Mouse (Mus musculus) midbrain, embryonic 14.5 days (tissue): ENCODE data around the gene Gm20721. TPM values are rescaled to one million over a fixed set of nuclear protein-coding genes. Genes with fewer than 3 reads are reported as not detected.

ENCODE experiments used
- ATAC-seq: fragments of 200-750 bp; cut with Nextera tagmentation; 2 replicates; pipeline ENCODE4 v1.8.0; 2017; ENCODE audit warnings: moderate number of reproducible peaks, moderate library complexity; ENCODE audit not compliant: low FRiP score, low TSS enrichment
- DNase-seq: peaks from one replicate; pipeline ENCODE4 v3.0.0-alpha.2; 2015
- H3K27ac ChIP-seq: fragments of 300-500 bp; sonication (generic); replicated peaks from 2 replicates; pipeline ENCODE4 v1.5.1; 2014; ENCODE audit warnings: mild to moderate bottlenecking, low read depth, low read length, moderate library complexity
- H3K27me3 ChIP-seq: fragments of 300-500 bp; sonication (generic); 2 replicates; pipeline ENCODE4 v1.6.1; 2014; ENCODE audit warnings: low read length, control low read depth, mixed read lengths; ENCODE audit not compliant: control insufficient read depth, insufficient read depth
- H3K36me3 ChIP-seq: fragments of 300-500 bp; sonication (generic); 2 replicates; pipeline ENCODE4 v1.6.1; 2014; ENCODE audit warnings: low read length, control low read depth; ENCODE audit not compliant: control insufficient read depth, insufficient read depth
- H3K4me1 ChIP-seq: fragments of 300-500 bp; sonication (generic); 2 replicates; pipeline ENCODE4 v1.6.1; 2014; ENCODE audit warnings: mild to moderate bottlenecking, antibody characterized with exemption, low read length, control low read depth; ENCODE audit not compliant: control insufficient read depth, insufficient read depth
- H3K4me2 ChIP-seq: fragments of 300-500 bp; sonication (generic); 2 replicates; pipeline ENCODE4 v1.6.1; 2014; ENCODE audit warnings: mild to moderate bottlenecking, low read length, moderate library complexity
- H3K4me3 ChIP-seq: fragments of 300-500 bp; sonication (generic); replicated peaks from 2 replicates; pipeline ENCODE4 v1.5.1; 2014; ENCODE audit warnings: low read depth, low read length
- H3K9ac ChIP-seq: fragments of 300-500 bp; sonication (generic); replicated peaks from 2 replicates; pipeline ENCODE4 v1.6.1; 2014; ENCODE audit warnings: mild to moderate bottlenecking, low read length, moderate library complexity
- H3K9me3 ChIP-seq: fragments of 300-500 bp; sonication (generic); 2 replicates; pipeline ENCODE4 v1.6.1; 2016; ENCODE audit warnings: low read length, control low read depth, mixed read lengths; ENCODE audit not compliant: control insufficient read depth
- WGBS: fragments of 180-500 bp; shearing (Covaris S2); extraction: QIAGEN DNeasy Blood & Tissue Kit; methylation state at CpG from one replicate; pipeline ENCODE4 v1.1.7; 2014; 5-methylcytosine and 5-hydroxymethylcytosine counted together
- polyA plus RNA-seq: library from polyadenylated mRNA; unstranded; fragments of >200 nt; fragmentation: Nextera tagmentation; extraction: Ambion mirVana; gene quantifications from 2 replicates; pipeline ENCODE4 v1.2.1, GENCODE M21; 2014

Gene Gm20721
- polyA plus RNA-seq, 1 experiment from 2014 or later = 6.4 TPM

- WGBS = 79% methylated on average over 10 of the region's 10 CpGs
- H3K9ac ChIP-seq = no peak overlapping the region
- H3K4me2 ChIP-seq = no peak overlapping the region
These were observed 12.1 kb downstream of the Gm20721 start for GRCm38 (mm10) chr2:174334415-174334814.

GRCm38 (mm10) chr2:174333239-174333890 is 13.1 kb downstream of the Gm20721 start:
- Histone ChIP-seq H3K36me3 (0 out of 2 replicates have a peak, but pooled peaks cover 3% of the 10 kb centered on the region), H3K4me2 (peak overlapping the region; percentile 64), H3K4me3 (peak overlapping the region; percentile 14; the same call in 1 of the 2 replicates), H3K4me1 (peaks cover 47% of the 10 kb centered on the region), H3K27ac (no peak overlapping the region), H3K9me3 (no peaks in the 10 kb centered on the region), H3K9ac (peak overlapping the region; percentile 29; the same call in 1 of the 2 replicates), H3K27me3 (no peaks in the 10 kb centered on the region)
- 64% methylated on average over 7 of the region's 7 CpGs for WGBS
- DNase-seq (no peak), ATAC-seq (no peak)

More at GRCm38 (mm10) chr2:174334415-174334814, 12.1 kb downstream of the Gm20721 start:
- Histone ChIP-seq H3K36me3 (0 out of 2 replicates have a peak, but pooled peaks cover 3% of the 10 kb centered on the region), H3K27me3 (no peaks in the 10 kb centered on the region), H3K27ac (no peak overlapping the region; the same call in 1 of the 2 replicates), H3K9me3 (no peaks in the 10 kb centered on the region), H3K4me1 (peaks cover 44% of the 10 kb centered on the region), H3K4me3 (no peak overlapping the region)
- DNase-seq (no peak), ATAC-seq (no peak)

- 0 out of 2 replicates have a peak, but pooled peaks cover 3% of the 10 kb centered on the region for H3K36me3 ChIP-seq
- peak overlapping the region; percentile 64 for H3K4me2 ChIP-seq
- H3K9ac ChIP-seq = peak overlapping the region; percentile 100
- 13% methylated on average over 12 of the region's 12 CpGs for WGBS
- ATAC-seq (no peak), DNase-seq (peak; percentile 34)
- H3K4me1 ChIP-seq = peaks cover 42% of the 10 kb centered on the region
- H3K27me3 ChIP-seq = no peaks in the 10 kb centered on the region
- peak overlapping the region; percentile 99 for H3K27ac ChIP-seq
- H3K9me3 ChIP-seq = no peaks in the 10 kb centered on the region
- peak overlapping the region; percentile 96 for H3K4me3 ChIP-seq
These were observed 15.1 kb downstream of the Gm20721 start for GRCm38 (mm10) chr2:174331282-174332030.

GRCm38 (mm10) chr2:174330616-174331191 is 15.8 kb downstream of the Gm20721 start:
- peak overlapping the region; percentile 64 for H3K4me2 ChIP-seq
- H3K4me3 ChIP-seq = peak overlapping the region; percentile 96
- DNase-seq (peak; percentile 80), ATAC-seq (peak; percentile 62)
- H3K27ac ChIP-seq = peak overlapping the region; percentile 99
- no peaks in the 10 kb centered on the region for H3K27me3 ChIP-seq
- no peaks in the 10 kb centered on the region for H3K9me3 ChIP-seq
- peaks cover 37% of the 10 kb centered on the region for H3K4me1 ChIP-seq
- H3K36me3 ChIP-seq = 0 out of 2 replicates have a peak, but pooled peaks cover 3% of the 10 kb centered on the region
- WGBS = 1% methylated on average over 48 of the region's 48 CpGs
- H3K9ac ChIP-seq = peak overlapping the region; percentile 100

- ATAC-seq = peak; percentile 86
- DNase-seq = peak; percentile 92
- Histone ChIP-seq H3K27me3 (no peaks in the 10 kb centered on the region), H3K27ac (peak overlapping the region; percentile 99), H3K9me3 (no peaks in the 10 kb centered on the region), H3K9ac (peak overlapping the region; percentile 100), H3K4me3 (peak overlapping the region; percentile 96), H3K4me1 (peaks cover 34% of the 10 kb centered on the region), H3K36me3 (0 out of 2 replicates have a peak, but pooled peaks cover 3% of the 10 kb centered on the region), H3K4me2 (peak overlapping the region; percentile 64)
- under 1% methylated on average over 110 of the region's 131 CpGs for WGBS
These were observed 16.6 kb downstream of the Gm20721 start for GRCm38 (mm10) chr2:174329663-174330615.

GRCm38 (mm10) chr2:174328926-174329662 is 17.4 kb downstream of the Gm20721 start:
- no peaks in the 10 kb centered on the region for H3K27me3 ChIP-seq
- ATAC-seq (no peak; the same call in 1 of the 2 replicates), DNase-seq (peak; percentile 52)
- peak overlapping the region; percentile 99 for H3K27ac ChIP-seq
- H3K9ac ChIP-seq = peak overlapping the region; percentile 100
- peak overlapping the region; percentile 96 for H3K4me3 ChIP-seq
- peaks cover 26% of the 10 kb centered on the region for H3K4me1 ChIP-seq
- WGBS = 42% methylated on average over 53 of the region's 58 CpGs
- H3K36me3 ChIP-seq = no peaks in the 10 kb centered on the region
- peak overlapping the region; percentile 64 for H3K4me2 ChIP-seq
- no peaks in the 10 kb centered on the region for H3K9me3 ChIP-seq

GRCm38 (mm10) chr2:174328358-174328905 is 18.1 kb downstream of the Gm20721 start:
- ATAC-seq (no peak), DNase-seq (no peak)
- peaks cover 21% of the 10 kb centered on the region for H3K4me1 ChIP-seq
- no peaks in the 10 kb centered on the region for H3K36me3 ChIP-seq
- H3K27ac ChIP-seq = peak overlapping the region; percentile 99
- H3K9ac ChIP-seq = 0 out of 2 replicates have a peak overlapping the region, but pooled peaks have one; percentile 20
- WGBS = 50% methylated on average over 46 of the region's 46 CpGs
- peak overlapping the region; percentile 64 for H3K4me2 ChIP-seq
- H3K27me3 ChIP-seq = no peaks in the 10 kb centered on the region
- no peaks in the 10 kb centered on the region for H3K9me3 ChIP-seq
- peak overlapping the region; percentile 96 for H3K4me3 ChIP-seq
